Mouse (Mus musculus) hindbrain, embryonic 11.5 days (tissue): Measurements from ENCODE around the gene Tomm34. TPM values are rescaled to one million over a fixed set of nuclear protein-coding genes. Genes with fewer than 3 reads are reported as not detected.

Source experiments
- polyA plus RNA-seq: library from polyadenylated mRNA; unstranded; fragments of >200 nt; fragmentation: Nextera tagmentation; extraction: Ambion mirVana; gene quantifications from 2 replicates; pipeline ENCODE4 v1.2.1, GENCODE M21; 2014

Tomm34 gene
- polyA plus RNA-seq, 1 experiment from 2014 or later, result 54.6 TPM

Other genes starting within 250 kb of the Tomm34 start
- gene Kcnk15, start 217.5 kb downstream of the Tomm34 start, polyA plus RNA-seq, result not detected in 2 replicates
- 0.68 and 0.71 TPM in 2 replicates for gene Rims4, start 152.5 kb downstream of the Tomm34 start, polyA plus RNA-seq
- 327 and 328 TPM in 2 replicates for gene Ywhab, start 76.2 kb downstream of the Tomm34 start, polyA plus RNA-seq
- gene Pabpc1l, start 45.7 kb downstream of the Tomm34 start, polyA plus RNA-seq, result 0.62 and 1.2 TPM in 2 replicates
- gene Stk4, start 847 bp downstream of the Tomm34 start, polyA plus RNA-seq, result 32.7 and 41.1 TPM in 2 replicates
- 0.28 TPM in 1 of 2 replicates, not detected in the other for gene Kcns1, start 99.9 kb upstream of the Tomm34 start, polyA plus RNA-seq
- gene Wfdc5, start 111.6 kb upstream of the Tomm34 start, polyA plus RNA-seq, result not detected in 2 replicates
- not detected in 2 replicates for gene Wfdc12, start 119.4 kb upstream of the Tomm34 start, polyA plus RNA-seq
- not detected in 2 replicates for gene Wfdc15a, start 129.0 kb upstream of the Tomm34 start, polyA plus RNA-seq
- not detected in 2 replicates for gene Wfdc15b, start 150.5 kb upstream of the Tomm34 start, polyA plus RNA-seq
- not detected in 2 replicates for gene Svs2, start 167.3 kb upstream of the Tomm34 start, polyA plus RNA-seq
- not detected in 2 replicates for gene Svs3b, start 185.5 kb upstream of the Tomm34 start, polyA plus RNA-seq
- not detected in 2 replicates for gene Svs4, start 207.3 kb upstream of the Tomm34 start, polyA plus RNA-seq
- not detected in 2 replicates for gene Svs3a, start 218.1 kb upstream of the Tomm34 start, polyA plus RNA-seq
- not detected in 2 replicates for gene Svs6, start 245.6 kb upstream of the Tomm34 start, polyA plus RNA-seq